Mouse (Mus musculus) lung, embryonic 16.5 days (tissue): ENCODE measurements around the gene Nrip2. TPM values are rescaled to one million over a fixed set of nuclear protein-coding genes. Genes with fewer than 3 reads are reported as not detected.

Experiments
- ATAC-seq: fragments of 200-750 bp; cut with Nextera tagmentation; 2 replicates; pipeline ENCODE4 v1.8.0; 2017; ENCODE audit warnings: low read depth, mild to moderate bottlenecking, moderate library complexity
- H3K27ac ChIP-seq: fragments of 300-500 bp; sonication (generic); 2 replicates; pipeline ENCODE4 v1.5.1; 2014; ENCODE audit warnings: mild to moderate bottlenecking, control low read depth, low read length
- H3K27me3 ChIP-seq: fragments of 300-500 bp; sonication (generic); 2 replicates; pipeline ENCODE4 v1.6.1; 2014; ENCODE audit warnings: low read depth, low read length, mixed read lengths; ENCODE audit not compliant: control insufficient read depth, insufficient read depth
- H3K36me3 ChIP-seq: fragments of 300-500 bp; sonication (generic); 2 replicates; pipeline ENCODE4 v1.6.1; 2014; ENCODE audit warnings: low read length; ENCODE audit not compliant: control insufficient read depth, insufficient read depth
- H3K4me1 ChIP-seq: fragments of 300-500 bp; sonication (generic); replicated peaks from 2 replicates; pipeline ENCODE4 v1.6.1; 2014; ENCODE audit warnings: low read length, mixed read lengths; ENCODE audit not compliant: control insufficient read depth, insufficient read depth
- H3K4me2 ChIP-seq: fragments of 300-500 bp; sonication (generic); 2 replicates; pipeline ENCODE4 v1.6.1; 2014; ENCODE audit warnings: low read depth, low read length, control low read depth
- H3K4me3 ChIP-seq: fragments of 300-500 bp; sonication (generic); 2 replicates; pipeline ENCODE4 v1.5.1; 2014; ENCODE audit warnings: mild to moderate bottlenecking, low read length, control low read depth
- H3K9ac ChIP-seq: fragments of 300-500 bp; sonication (generic); 2 replicates; pipeline ENCODE4 v1.6.1; 2014; ENCODE audit warnings: low read length, control low read depth
- H3K9me3 ChIP-seq: fragments of 300-500 bp; sonication (generic); 2 replicates; pipeline ENCODE4 v1.6.1; 2016; ENCODE audit warnings: low read length; ENCODE audit not compliant: control insufficient read depth
- WGBS: fragments of 180-500 bp; shearing (Covaris S2); extraction: QIAGEN DNeasy Blood & Tissue Kit; methylation state at CpG from one replicate; pipeline ENCODE4 v1.1.7; 2014; 5-methylcytosine and 5-hydroxymethylcytosine counted together
- polyA plus RNA-seq: library from polyadenylated mRNA; unstranded; fragments of >200 nt; fragmentation: Nextera tagmentation; extraction: Ambion mirVana; gene quantifications from 2 replicates; pipeline ENCODE4 v1.2.1, GENCODE M21; 2015

Nrip2 gene
- polyA plus RNA-seq, 1 experiment from 2014 or later = 3.5 TPM

- WGBS = 80% methylated on average over 4 of the region's 4 CpGs
- ATAC-seq = no peak
- no peaks in the 10 kb centered on the region for H3K4me1 ChIP-seq
- H3K27me3 ChIP-seq = no peaks in the 10 kb centered on the region
- no peak overlapping the region for H3K9ac ChIP-seq
- no peak overlapping the region for H3K4me2 ChIP-seq
- H3K36me3 ChIP-seq = no peaks in the 10 kb centered on the region
- no peak overlapping the region for H3K4me3 ChIP-seq
- no peak overlapping the region for H3K27ac ChIP-seq
- no peaks in the 10 kb centered on the region for H3K9me3 ChIP-seq
Measured at GRCm38 (mm10) chr6:128464996-128465395, 65.9 kb downstream of the Nrip2 start.

Other genes with a start within 250 kb of the Nrip2 start
- 5.5 and 5.9 TPM in 2 replicates for gene Tead4, start 98.5 kb upstream of the Nrip2 start, polyA plus RNA-seq
- 19.3 and 21.6 TPM in 2 replicates for gene Tulp3, start 43.4 kb upstream of the Nrip2 start, polyA plus RNA-seq
- gene Rhno1, start 36.4 kb upstream of the Nrip2 start, polyA plus RNA-seq = 113 and 117 TPM in 2 replicates
- 39.6 and 43.2 TPM in 2 replicates for gene Foxm1, start 36.3 kb upstream of the Nrip2 start, polyA plus RNA-seq
- gene Tex52, start 23.8 kb upstream of the Nrip2 start, polyA plus RNA-seq = 0.31 and 0.65 TPM in 2 replicates
- not detected in 2 replicates for gene Gm44596, start 23.8 kb upstream of the Nrip2 start, polyA plus RNA-seq
- 29.6 and 32.2 TPM in 2 replicates for gene Itfg2, start 25.6 kb downstream of the Nrip2 start, polyA plus RNA-seq
- 400 and 427 TPM in 2 replicates for gene Fkbp4, start 39.4 kb downstream of the Nrip2 start, polyA plus RNA-seq
- 0.79 and 7.8 TPM in 2 replicates for gene Pzp, start 127.4 kb downstream of the Nrip2 start, polyA plus RNA-seq
- gene A2ml1, start 182.3 kb downstream of the Nrip2 start, polyA plus RNA-seq = 4.9 and 7.3 TPM in 2 replicates
- gene Klrb1a, start 224.2 kb downstream of the Nrip2 start, polyA plus RNA-seq = not detected in 2 replicates